Mouse (Mus musculus) G1E (cell line): Measurements from ENCODE around the gene Clic1. TPM values are rescaled to one million over a fixed set of nuclear protein-coding genes. Genes with fewer than 3 reads are reported as not detected.

Experiments used
- ATAC-seq: 2 replicates; pipeline ENCODE4 v1.8.0; 2016; ENCODE audit warnings: mild to moderate bottlenecking; ENCODE audit not compliant: insufficient number of reproducible peaks, poor library complexity, low FRiP score, severe bottlenecking; ENCODE audit errors: extremely low read depth
- DNase-seq: peaks from one replicate; pipeline ENCODE4 v3.0.0; 2012; ENCODE audit warnings: low spot score
- H3K27me3 ChIP-seq: 2 replicates; pipeline ENCODE4 v1.6.1; 2012; ENCODE audit warnings: mild to moderate bottlenecking, low read length, inconsistent platforms; ENCODE audit not compliant: insufficient read depth
- H3K36me3 ChIP-seq: replicated peaks from 2 replicates; pipeline ENCODE3; 2012; ENCODE audit warnings: mild to moderate bottlenecking, inconsistent platforms
- H3K4me1 ChIP-seq: 2 replicates; pipeline ENCODE4 v1.6.1; 2012; ENCODE audit warnings: low read depth, low read length, inconsistent platforms, mixed read lengths; ENCODE audit not compliant: insufficient read depth
- H3K4me3 ChIP-seq: 2 replicates; pipeline ENCODE4 v1.5.1; 2012; ENCODE audit warnings: low read depth, mild to moderate bottlenecking, inconsistent platforms, low read length, moderate library complexity, mixed read lengths
- H3K9me3 ChIP-seq: replicated peaks from 2 replicates; pipeline ENCODE4 v1.6.1; 2012; ENCODE audit warnings: inconsistent platforms
- CTCF ChIP-seq: IDR thresholded peaks from 2 replicates; pipeline ENCODE4 v1.5.1; 2012; ENCODE audit warnings: low read depth, low read length, inconsistent platforms, mixed read lengths
- GATA1 ChIP-seq: IDR thresholded peaks from 2 replicates; pipeline ENCODE4 v1.6.1; 2012; ENCODE audit warnings: borderline replicate concordance, low read length, inconsistent platforms, mixed read lengths
- GATA2 ChIP-seq: IDR thresholded peaks from 2 replicates; pipeline ENCODE4 v1.6.1; 2012; ENCODE audit warnings: low read depth, low read length, inconsistent platforms, borderline replicate concordance
- POLR2AphosphoS5 ChIP-seq: IDR thresholded peaks from 2 replicates; pipeline ENCODE4 v1.6.1; 2012; ENCODE audit warnings: low read depth, low read length, inconsistent platforms; ENCODE audit not compliant: insufficient replicate concordance
- TAL1 ChIP-seq: conservative IDR thresholded peaks from 2 replicates; pipeline ENCODE4 v1.6.1; 2012; ENCODE audit warnings: low read depth, low read length, inconsistent platforms, mixed read lengths
- polyA plus RNA-seq: library from polyadenylated mRNA; stranded (reverse); fragments of >175 nt; gene quantifications from 2 replicates; pipeline ENCODE4 v1.2.3, GENCODE M21; 2012
- total RNA-seq, 2 experiments: library from RNA; stranded (forward) in 1 of 2; stranded (reverse) in 1 of 2; fragments of 200-1000 nt in 1 of 2; fragments of >200 nt in 1 of 2; fragmentation: Nextera tagmentation in 1 of 2; gene quantifications; 2 replicates each; pipeline ENCODE4 v1.2.3; 2014 to 2017

Gene Clic1
- total and polyA plus RNA-seq, 3 experiments, result 211 to 562 (median 258) TPM

GRCm38 (mm10) chr17:35076507-35077176 is 26.9 kb downstream of the Clic1 start, which contains the start of gene Ly6g6e:
Gene Ly6g6e, plus strand, starts transcription at chr17:35076902.
- no peaks in the 10 kb centered on the region for H3K9me3 ChIP-seq
- H3K27me3 ChIP-seq, result peaks cover 8% of the 10 kb centered on the region; the same call in 1 of the 2 replicates
- no peak within 1 kb of the TSS for H3K4me3 ChIP-seq
- peaks cover 58% of the 10 kb centered on the region for H3K4me1 ChIP-seq
- DNase-seq (no peak), ATAC-seq (no peak)
- no peak for TF ChIP-seq GATA2
- TF ChIP-seq CTCF, result no peak
- no peak for TF ChIP-seq TAL1
- no peak for TF ChIP-seq GATA1
- no peaks in the 10 kb centered on the region for H3K36me3 ChIP-seq

- peaks cover 64% of the 10 kb centered on the region for H3K4me1 ChIP-seq
- H3K36me3 ChIP-seq, result no peaks in the 10 kb centered on the region
- no peak for ATAC-seq
- DNase-seq, result no peak
- H3K27me3 ChIP-seq, result peaks cover 7% of the 10 kb centered on the region; the same call in 1 of the 2 replicates
- no peak overlapping the region for H3K4me3 ChIP-seq
- H3K9me3 ChIP-seq, result no peaks in the 10 kb centered on the region
- TF ChIP-seq CTCF (no peak), TAL1 (no peak), GATA1 (no peak), GATA2 (no peak), POLR2AphosphoS5 (no peak)
These were observed 27.5 kb downstream of the Clic1 start for GRCm38 (mm10) chr17:35077285-35077684.

DNA sequence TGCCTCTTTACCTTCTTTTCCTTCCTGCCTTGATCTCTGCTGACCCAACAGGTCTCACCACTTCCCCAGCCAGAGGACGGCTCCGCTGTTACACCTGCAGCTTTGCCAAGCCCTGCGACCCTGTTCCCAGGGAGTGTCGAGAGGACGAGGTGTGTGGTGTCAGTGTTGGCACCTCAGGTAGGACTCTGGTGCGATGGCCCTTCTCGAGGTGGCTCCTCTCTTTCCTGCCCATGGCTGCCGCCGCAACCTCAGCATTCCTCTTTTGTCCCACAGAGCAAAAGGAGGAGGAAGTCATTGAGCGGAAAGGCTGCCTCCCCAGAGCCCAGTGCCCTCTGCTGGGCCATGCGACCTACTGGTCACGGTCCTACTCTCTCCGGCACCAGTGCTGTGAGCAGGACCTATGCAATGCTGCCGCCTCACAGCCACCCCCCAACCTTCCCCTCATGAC is 28.0 kb downstream of the Clic1 start, which contains the start of gene Ly6g6d:
TSS of gene Ly6g6d (minus strand) at position 280 of the 448 bp plus-strand sequence.
- TF ChIP-seq GATA2 (no peak), TAL1 (no peak)
- peaks cover 68% of the 10 kb centered on the region for H3K4me1 ChIP-seq
- H3K36me3 ChIP-seq, result no peaks in the 10 kb centered on the region
- ATAC-seq (no peak), DNase-seq (no peak)
- peaks cover 7% of the 10 kb centered on the region; the same call in 1 of the 2 replicates for H3K27me3 ChIP-seq
- no peaks in the 10 kb centered on the region for H3K9me3 ChIP-seq
- no peak within 1 kb of the TSS for H3K4me3 ChIP-seq

DNA sequence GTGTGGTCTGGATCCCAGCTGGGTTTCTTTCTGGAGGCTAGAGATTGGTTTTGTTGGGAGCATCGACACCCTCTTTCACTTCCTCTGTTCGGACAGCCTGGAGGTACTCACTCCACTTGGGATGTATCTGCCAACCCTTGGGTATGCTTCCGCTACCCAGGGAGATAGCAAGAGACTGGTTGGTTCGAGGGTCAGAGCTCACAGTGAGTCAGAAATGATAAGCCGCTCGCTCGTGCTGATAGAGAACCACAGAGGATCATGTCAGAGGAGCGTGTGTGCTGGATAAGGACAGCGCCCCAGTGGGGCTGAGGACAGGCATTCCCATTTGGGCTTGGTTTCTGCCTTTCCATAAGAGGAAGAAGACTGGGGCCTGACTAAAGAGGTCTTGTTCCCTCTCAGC is 30.0 kb downstream of the Clic1 start:
- H3K4me1 ChIP-seq, result peaks cover 81% of the 10 kb centered on the region
- DNase-seq, result peak; percentile 83
- no peaks in the 10 kb centered on the region for H3K9me3 ChIP-seq
- no peaks in the 10 kb centered on the region for H3K36me3 ChIP-seq
- peak overlapping the region; percentile 66; the same call in 1 of the 2 replicates for H3K4me3 ChIP-seq
- H3K27me3 ChIP-seq, result peaks cover 7% of the 10 kb centered on the region; the same call in 1 of the 2 replicates
- TF ChIP-seq CTCF (no peak; the same call in 1 of the 2 replicates), GATA1 (no peak), TAL1 (peak; percentile 52), POLR2AphosphoS5 (no peak)
- ATAC-seq, result peak; percentile 95

- Histone ChIP-seq H3K27me3 (peaks cover 7% of the 10 kb centered on the region; the same call in 1 of the 2 replicates), H3K4me1 (peaks cover 85% of the 10 kb centered on the region), H3K4me3 (peak overlapping the region; percentile 53; the same call in 1 of the 2 replicates), H3K36me3 (no peaks in the 10 kb centered on the region), H3K9me3 (no peaks in the 10 kb centered on the region)
- no peak for ATAC-seq
- TF ChIP-seq GATA1 (no peak), TAL1 (no peak), CTCF (no peak), GATA2 (no peak)
- no peak for DNase-seq
These were observed 30.5 kb downstream of the Clic1 start for GRCm38 (mm10) chr17:35080248-35080647.

DNA sequence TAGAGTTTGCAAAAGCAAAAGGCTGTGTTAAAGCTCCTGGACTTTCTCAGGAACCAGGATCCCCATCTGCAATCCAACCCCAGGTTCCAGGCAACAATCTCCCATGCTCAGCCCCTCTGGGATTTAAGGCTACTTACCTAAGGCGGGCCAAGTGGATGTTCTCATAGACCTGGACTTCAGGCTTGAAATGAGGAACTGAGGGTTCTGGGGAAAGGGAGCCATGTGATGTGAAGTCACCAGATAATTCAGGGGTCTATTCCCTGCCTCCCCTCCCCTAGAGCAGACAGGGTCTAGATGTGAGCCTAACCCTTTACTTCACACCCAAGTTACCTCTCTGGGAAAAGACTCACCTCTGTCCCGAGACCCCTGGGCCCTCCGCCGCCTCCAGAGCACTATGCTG is 30.9 kb downstream of the Clic1 start:
- no peak overlapping the region; the same call in 1 of the 2 replicates for H3K4me3 ChIP-seq
- no peak for DNase-seq
- no peak for ATAC-seq

More for the DNA sequence above, 30.9 kb downstream of the Clic1 start:
- peaks cover 90% of the 10 kb centered on the region for H3K4me1 ChIP-seq
- H3K36me3 ChIP-seq, result no peaks in the 10 kb centered on the region
- TF ChIP-seq GATA2, result no peak
- no peak for TF ChIP-seq CTCF
- TF ChIP-seq POLR2AphosphoS5, result no peak
- no peak for TF ChIP-seq TAL1
- TF ChIP-seq GATA1, result no peak
- peaks cover 7% of the 10 kb centered on the region; the same call in 1 of the 2 replicates for H3K27me3 ChIP-seq
- H3K9me3 ChIP-seq, result no peaks in the 10 kb centered on the region
